Mouse (Mus musculus) lung, postnatal 0 days (tissue): Measurements from ENCODE around the gene Cntn4. TPM values are rescaled to one million over a fixed set of nuclear protein-coding genes. Genes with fewer than 3 reads are reported as not detected.

Experiments used
- ATAC-seq: fragments of 200-750 bp; cut with Nextera tagmentation; 2 replicates; pipeline ENCODE4 v1.8.0; 2017; ENCODE audit warnings: moderate library complexity
- DNase-seq: peaks from one replicate; pipeline ENCODE4 v3.0.0-alpha.2; 2016; ENCODE audit warnings: low spot score
- H3K27ac ChIP-seq: fragments of 300-500 bp; sonication (generic); 2 replicates; pipeline ENCODE4 v1.5.1; 2014; ENCODE audit warnings: antibody characterized with exemption, mild to moderate bottlenecking, low read length, mixed read lengths
- H3K27me3 ChIP-seq: fragments of 300-500 bp; sonication (generic); replicated peaks from 2 replicates; pipeline ENCODE4 v1.6.1; 2014; ENCODE audit warnings: low read length, mixed read lengths; ENCODE audit not compliant: insufficient read depth
- H3K36me3 ChIP-seq: fragments of 300-500 bp; sonication (generic); 2 replicates; pipeline ENCODE4 v1.6.1; 2014; ENCODE audit warnings: low read length, mixed read lengths; ENCODE audit not compliant: insufficient read depth
- H3K4me1 ChIP-seq: fragments of 300-500 bp; sonication (generic); 2 replicates; pipeline ENCODE4 v1.6.1; 2014; ENCODE audit warnings: antibody characterized with exemption, low read depth, low read length, mixed read lengths; ENCODE audit not compliant: insufficient read depth
- H3K4me2 ChIP-seq: fragments of 300-500 bp; sonication (generic); replicated peaks from 2 replicates; pipeline ENCODE4 v1.6.1; 2014; ENCODE audit warnings: low read depth, mild to moderate bottlenecking, low read length, moderate library complexity, mixed read lengths
- H3K4me3 ChIP-seq: fragments of 300-500 bp; sonication (generic); 2 replicates; pipeline ENCODE4 v1.5.1; 2014; ENCODE audit warnings: low read depth, low read length
- H3K9ac ChIP-seq: fragments of 300-500 bp; sonication (generic); replicated peaks from 2 replicates; pipeline ENCODE4 v1.6.1; 2014; ENCODE audit warnings: low read depth, mild to moderate bottlenecking
- H3K9me3 ChIP-seq: fragments of 300-500 bp; sonication (generic); 2 replicates; pipeline ENCODE4 v1.6.1; 2016; ENCODE audit warnings: low read length, mixed read lengths
- CTCF ChIP-seq: IDR thresholded peaks from 2 replicates; pipeline ENCODE4 v1.5.1; 2016; ENCODE audit warnings: antibody characterized with exemption, mild to moderate bottlenecking
- EP300 ChIP-seq: IDR thresholded peaks from 2 replicates; pipeline ENCODE4 v1.6.1; 2016; ENCODE audit warnings: antibody characterized with exemption, mild to moderate bottlenecking, control low read depth
- WGBS: fragments of 180-500 bp; shearing (Covaris S2); extraction: QIAGEN DNeasy Blood & Tissue Kit; methylation state at CpG from one replicate; pipeline ENCODE4 v1.1.7; 2014; 5-methylcytosine and 5-hydroxymethylcytosine counted together
- polyA plus RNA-seq: library from polyadenylated mRNA; unstranded; fragments of >200 nt; fragmentation: Nextera tagmentation; extraction: Ambion mirVana; gene quantifications from 2 replicates; pipeline ENCODE4 v1.2.1, GENCODE M21; 2015

Gene Cntn4
- polyA plus RNA-seq, 1 experiment from 2014 or later, result 0.12 TPM

GRCm38 (mm10) chr6:106725642-106726041 lies 1048.2 kb downstream of the Cntn4 start:
- DNase-seq (no peak), ATAC-seq (no peak)
- H3K36me3 ChIP-seq, result no peaks in the 10 kb centered on the region
- H3K4me1 ChIP-seq, result no peaks in the 10 kb centered on the region
- WGBS, result 74% methylated on average over 4 of the region's 4 CpGs
- H3K27me3 ChIP-seq, result no peaks in the 10 kb centered on the region
- H3K9me3 ChIP-seq, result no peaks in the 10 kb centered on the region
- H3K9ac ChIP-seq, result no peak overlapping the region
- no peak for TF ChIP-seq CTCF
- TF ChIP-seq EP300, result no peak
- no peak overlapping the region for H3K4me2 ChIP-seq
- no peak overlapping the region for H3K4me3 ChIP-seq
- H3K27ac ChIP-seq, result no peak overlapping the region

GRCm38 (mm10) chr6:106726078-106726477 lies 1048.6 kb downstream of the Cntn4 start:
- H3K9ac ChIP-seq, result no peak overlapping the region
- no peak overlapping the region for H3K4me2 ChIP-seq
- H3K36me3 ChIP-seq, result no peaks in the 10 kb centered on the region
- no peak overlapping the region for H3K27ac ChIP-seq
- DNase-seq, result no peak
- no peak for ATAC-seq
- TF ChIP-seq CTCF (no peak), EP300 (no peak)
- no peaks in the 10 kb centered on the region for H3K9me3 ChIP-seq
- no peaks in the 10 kb centered on the region for H3K4me1 ChIP-seq
- no peaks in the 10 kb centered on the region for H3K27me3 ChIP-seq
- no peak overlapping the region for H3K4me3 ChIP-seq
- WGBS, result 60% methylated on average over 6 of the region's 6 CpGs

GRCm38 (mm10) chr6:106727703-106728102 lies 1050.2 kb downstream of the Cntn4 start:
- H3K36me3 ChIP-seq, result no peaks in the 10 kb centered on the region
- H3K9ac ChIP-seq, result no peak overlapping the region
- WGBS, result 48% methylated on average over 1 of the region's 1 CpGs
- H3K9me3 ChIP-seq, result no peaks in the 10 kb centered on the region
- TF ChIP-seq EP300 (no peak), CTCF (no peak)
- no peak overlapping the region for H3K4me3 ChIP-seq
- H3K4me1 ChIP-seq, result no peaks in the 10 kb centered on the region
- ATAC-seq (no peak), DNase-seq (no peak)
- no peaks in the 10 kb centered on the region for H3K27me3 ChIP-seq
- no peak overlapping the region for H3K27ac ChIP-seq
- H3K4me2 ChIP-seq, result no peak overlapping the region

GRCm38 (mm10) chr6:106729682-106730314 lies 1052.3 kb downstream of the Cntn4 start:
- Histone ChIP-seq H3K27ac (no peak overlapping the region), H3K4me2 (no peak overlapping the region), H3K36me3 (no peaks in the 10 kb centered on the region), H3K9ac (no peak overlapping the region), H3K27me3 (no peaks in the 10 kb centered on the region), H3K9me3 (no peaks in the 10 kb centered on the region), H3K4me1 (no peaks in the 10 kb centered on the region), H3K4me3 (no peak overlapping the region)
- WGBS, result 62% methylated on average over 4 of the region's 4 CpGs
- TF ChIP-seq EP300, result no peak
- TF ChIP-seq CTCF, result no peak
- DNase-seq, result no peak
- ATAC-seq, result no peak

GRCm38 (mm10) chr6:106732563-106732962 lies 1055.1 kb downstream of the Cntn4 start:
- TF ChIP-seq CTCF (no peak), EP300 (no peak)
- H3K4me3 ChIP-seq, result no peak overlapping the region
- no peaks in the 10 kb centered on the region for H3K9me3 ChIP-seq
- no peaks in the 10 kb centered on the region for H3K4me1 ChIP-seq
- no peak overlapping the region for H3K4me2 ChIP-seq
- H3K27me3 ChIP-seq, result no peaks in the 10 kb centered on the region
- no peak overlapping the region for H3K27ac ChIP-seq
- 71% methylated on average over 4 of the region's 4 CpGs for WGBS
- no peak overlapping the region for H3K9ac ChIP-seq
- no peak for ATAC-seq
- DNase-seq, result no peak
- H3K36me3 ChIP-seq, result no peaks in the 10 kb centered on the region

GRCm38 (mm10) chr6:106738229-106738628 lies 1060.8 kb downstream of the Cntn4 start:
- no peak for TF ChIP-seq EP300
- TF ChIP-seq CTCF, result no peak
- Histone ChIP-seq H3K9me3 (no peaks in the 10 kb centered on the region), H3K4me2 (no peak overlapping the region), H3K27me3 (no peaks in the 10 kb centered on the region), H3K9ac (no peak overlapping the region), H3K36me3 (no peaks in the 10 kb centered on the region), H3K4me1 (no peaks in the 10 kb centered on the region), H3K27ac (no peak overlapping the region), H3K4me3 (no peak overlapping the region)
- DNase-seq, result no peak
- ATAC-seq, result no peak
- WGBS, result 69% methylated on average over 3 of the region's 3 CpGs

GRCm38 (mm10) chr6:106740244-106740825 lies 1062.9 kb downstream of the Cntn4 start:
- no peak for DNase-seq
- Histone ChIP-seq H3K9ac (no peak overlapping the region), H3K27me3 (no peaks in the 10 kb centered on the region), H3K9me3 (no peaks in the 10 kb centered on the region), H3K27ac (no peak overlapping the region), H3K4me3 (no peak overlapping the region), H3K36me3 (no peaks in the 10 kb centered on the region), H3K4me1 (no peaks in the 10 kb centered on the region), H3K4me2 (no peak overlapping the region)
- 71% methylated on average over 1 of the region's 1 CpGs for WGBS
- no peak for ATAC-seq
- TF ChIP-seq EP300 (no peak), CTCF (no peak)
